Mouse (Mus musculus): ENCODE measurements around the gene Trim14. TPM values are rescaled to one million over a fixed set of nuclear protein-coding genes. Genes with fewer than 3 reads are reported as not detected.
A peak's percentile ranks its signal among the peaks of the same experiment; 100 is the strongest.

Trim14 gene
- polyA plus RNA-seq, 2 experiments, result 2.5 to 3.3 TPM

DNA sequence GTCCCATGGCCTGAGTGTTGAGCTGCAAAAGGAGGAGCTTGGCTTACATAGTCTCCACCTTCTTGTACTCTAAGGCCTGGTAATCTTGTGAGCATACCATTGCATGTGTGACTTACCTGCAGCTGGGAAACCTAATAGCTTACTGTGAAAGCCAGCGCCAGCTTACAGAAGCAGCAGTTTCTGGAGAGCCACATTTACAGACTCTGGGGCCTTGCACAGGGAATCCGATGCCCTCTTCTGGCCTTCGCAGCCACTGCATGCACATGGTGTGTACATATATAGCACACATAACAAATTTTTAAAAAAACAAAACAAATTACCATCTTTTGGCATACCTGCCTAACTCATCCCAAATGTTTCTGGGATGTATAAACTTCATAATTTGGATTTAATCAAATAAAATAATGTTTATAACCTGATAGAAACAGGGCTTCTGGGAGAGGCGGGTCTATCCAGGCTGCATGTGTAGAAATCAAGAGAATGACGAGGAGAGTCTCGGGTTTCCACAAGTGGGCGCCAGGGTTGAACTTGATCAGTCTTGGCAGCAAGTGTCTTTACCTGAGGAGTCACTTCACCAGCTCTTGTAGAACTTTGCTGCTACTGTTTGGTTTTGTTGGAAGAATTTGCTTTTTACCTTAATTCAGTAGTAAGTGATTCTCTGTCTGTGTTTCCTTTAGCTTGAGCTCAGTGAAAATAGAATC lies 72.7 kb downstream of the Trim14 start:
- Histone ChIP-seq H3K4me2 (replicated peaks; ENCODE audit: low read depth, low read length, severe bottlenecking) (no peak overlapping the region), H3K27me3 (ENCODE audit: control insufficient read depth, insufficient read depth, low read length) (no peaks in the 10 kb centered on the region), H3K4me3 (replicated peaks; ENCODE audit: low read length) (no peak overlapping the region), H3K4me1 (ENCODE audit: control insufficient read depth, insufficient read depth, low read length) (no peaks in the 10 kb centered on the region), H3K36me3 (ENCODE audit: control insufficient read depth, insufficient read depth, low read length) (peaks cover 83% of the 10 kb centered on the region), H3K9ac (ENCODE audit: low read depth, low read length, severe bottlenecking) (no peak overlapping the region), H3K9me3 (ENCODE audit: control insufficient read depth, low read length) (no peaks in the 10 kb centered on the region), H3K27ac (replicated peaks; ENCODE audit: low read depth, low read length) (no peak overlapping the region)
- TF ChIP-seq POLR2A (IDR thresholded peaks at IDR 0.05; ENCODE audit: borderline replicate concordance, extremely low read depth, insufficient read depth, insufficient read length), result no peak
- peak; percentile 50; the same call in 1 of the 2 replicates for ATAC-seq (ENCODE audit: low FRiP score, low read depth)
- 75% methylated on average over 7 of the region's 7 CpGs for WGBS
- no peak for DNase-seq (ENCODE audit: low spot score)

DNA sequence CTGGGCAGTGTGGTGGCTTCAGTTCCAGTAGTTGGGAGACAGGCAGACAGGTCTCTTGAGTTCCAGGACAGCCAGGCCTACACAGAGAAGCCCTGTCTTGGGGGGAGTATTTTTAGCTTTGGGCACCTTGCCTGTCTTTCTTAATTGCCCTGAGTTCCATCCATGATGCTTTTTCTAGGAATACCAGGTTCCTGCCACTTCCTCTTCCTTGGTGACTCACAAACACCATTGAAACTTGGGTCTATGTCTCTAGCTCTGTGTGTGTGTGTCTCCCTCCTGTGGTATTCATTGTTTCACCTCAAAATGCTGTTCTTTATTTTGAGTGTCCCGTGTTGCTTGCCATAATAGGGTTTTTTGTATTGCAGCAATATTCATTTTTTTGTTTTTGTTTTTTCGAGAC lies 77.5 kb downstream of the Trim14 start:
- H3K9me3 ChIP-seq (ENCODE audit: control insufficient read depth, low read length), result no peaks in the 10 kb centered on the region
- DNase-seq (ENCODE audit: low spot score) (no peak), ATAC-seq (ENCODE audit: low FRiP score, low read depth) (no peak)
- 97% methylated on average over 2 of the region's 2 CpGs for WGBS
- no peak for TF ChIP-seq POLR2A (IDR thresholded peaks at IDR 0.05; ENCODE audit: borderline replicate concordance, extremely low read depth, insufficient read depth, insufficient read length)
- no peak overlapping the region for H3K27ac ChIP-seq (replicated peaks; ENCODE audit: low read depth, low read length)
- no peak overlapping the region for H3K4me3 ChIP-seq (replicated peaks; ENCODE audit: low read length)
- peaks cover 34% of the 10 kb centered on the region for H3K36me3 ChIP-seq (ENCODE audit: control insufficient read depth, insufficient read depth, low read length)
- no peak overlapping the region for H3K4me2 ChIP-seq (replicated peaks; ENCODE audit: low read depth, low read length, severe bottlenecking)
- H3K9ac ChIP-seq (ENCODE audit: low read depth, low read length, severe bottlenecking), result no peak overlapping the region
- peaks cover 7% of the 10 kb centered on the region for H3K4me1 ChIP-seq (ENCODE audit: control insufficient read depth, insufficient read depth, low read length)
- H3K27me3 ChIP-seq (ENCODE audit: control insufficient read depth, insufficient read depth, low read length), result no peaks in the 10 kb centered on the region

DNA sequence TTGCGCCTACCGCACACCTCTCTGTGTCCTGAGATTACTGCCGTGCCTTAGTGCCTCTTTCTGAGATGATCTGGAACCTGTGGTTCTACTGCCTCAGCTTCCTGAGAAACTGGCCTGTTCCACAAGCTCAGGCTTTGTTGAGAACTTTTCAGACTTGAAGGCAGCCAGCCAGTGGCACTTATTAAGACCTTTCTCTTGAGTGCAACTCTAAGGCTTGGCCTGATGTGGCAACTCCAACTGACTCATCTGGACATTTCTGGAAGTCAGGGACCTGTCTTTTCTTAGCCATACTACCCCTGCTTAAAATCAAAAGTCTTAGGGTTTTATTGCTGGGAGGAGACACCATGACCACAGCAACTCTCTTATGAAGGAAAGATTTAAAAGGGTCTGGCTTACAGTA lies 78.8 kb downstream of the Trim14 start:
- Histone ChIP-seq H3K4me1 (ENCODE audit: control insufficient read depth, insufficient read depth, low read length) (peaks cover 17% of the 10 kb centered on the region), H3K4me3 (replicated peaks; ENCODE audit: low read length) (no peak overlapping the region), H3K9ac (ENCODE audit: low read depth, low read length, severe bottlenecking) (no peak overlapping the region), H3K27ac (replicated peaks; ENCODE audit: low read depth, low read length) (no peak overlapping the region), H3K27me3 (ENCODE audit: control insufficient read depth, insufficient read depth, low read length) (no peaks in the 10 kb centered on the region), H3K4me2 (replicated peaks; ENCODE audit: low read depth, low read length, severe bottlenecking) (no peak overlapping the region), H3K9me3 (ENCODE audit: control insufficient read depth, low read length) (no peaks in the 10 kb centered on the region), H3K36me3 (ENCODE audit: control insufficient read depth, insufficient read depth, low read length) (peaks cover 22% of the 10 kb centered on the region)
- DNase-seq (ENCODE audit: low spot score) (no peak), ATAC-seq (ENCODE audit: low FRiP score, low read depth) (no peak)
- 89% methylated on average over 3 of the region's 3 CpGs for WGBS
- no peak for TF ChIP-seq POLR2A (IDR thresholded peaks at IDR 0.05; ENCODE audit: borderline replicate concordance, extremely low read depth, insufficient read depth, insufficient read length)

- no peaks in the 10 kb centered on the region for H3K27me3 ChIP-seq (ENCODE audit: control insufficient read depth, insufficient read depth, low read length)
- H3K9me3 ChIP-seq (ENCODE audit: control insufficient read depth, low read length), result no peaks in the 10 kb centered on the region
- H3K4me3 ChIP-seq (replicated peaks; ENCODE audit: low read length), result no peak overlapping the region
- H3K4me1 ChIP-seq (ENCODE audit: control insufficient read depth, insufficient read depth, low read length), result peaks cover 17% of the 10 kb centered on the region
- H3K4me2 ChIP-seq (replicated peaks; ENCODE audit: low read depth, low read length, severe bottlenecking), result no peak overlapping the region
- H3K27ac ChIP-seq (replicated peaks; ENCODE audit: low read depth, low read length), result no peak overlapping the region
- 60% methylated on average over 4 of the region's 4 CpGs for WGBS
- DNase-seq (ENCODE audit: low spot score) (no peak), ATAC-seq (ENCODE audit: low FRiP score, low read depth) (no peak)
- no peak overlapping the region for H3K9ac ChIP-seq (ENCODE audit: low read depth, low read length, severe bottlenecking)
- H3K36me3 ChIP-seq (ENCODE audit: control insufficient read depth, insufficient read depth, low read length), result peaks cover 18% of the 10 kb centered on the region
- TF ChIP-seq POLR2A (IDR thresholded peaks at IDR 0.05; ENCODE audit: borderline replicate concordance, extremely low read depth, insufficient read depth, insufficient read length), result no peak
Measured at GRCm38 (mm10) chr4:46456762-46457161, 79.2 kb downstream of the Trim14 start.

DNA sequence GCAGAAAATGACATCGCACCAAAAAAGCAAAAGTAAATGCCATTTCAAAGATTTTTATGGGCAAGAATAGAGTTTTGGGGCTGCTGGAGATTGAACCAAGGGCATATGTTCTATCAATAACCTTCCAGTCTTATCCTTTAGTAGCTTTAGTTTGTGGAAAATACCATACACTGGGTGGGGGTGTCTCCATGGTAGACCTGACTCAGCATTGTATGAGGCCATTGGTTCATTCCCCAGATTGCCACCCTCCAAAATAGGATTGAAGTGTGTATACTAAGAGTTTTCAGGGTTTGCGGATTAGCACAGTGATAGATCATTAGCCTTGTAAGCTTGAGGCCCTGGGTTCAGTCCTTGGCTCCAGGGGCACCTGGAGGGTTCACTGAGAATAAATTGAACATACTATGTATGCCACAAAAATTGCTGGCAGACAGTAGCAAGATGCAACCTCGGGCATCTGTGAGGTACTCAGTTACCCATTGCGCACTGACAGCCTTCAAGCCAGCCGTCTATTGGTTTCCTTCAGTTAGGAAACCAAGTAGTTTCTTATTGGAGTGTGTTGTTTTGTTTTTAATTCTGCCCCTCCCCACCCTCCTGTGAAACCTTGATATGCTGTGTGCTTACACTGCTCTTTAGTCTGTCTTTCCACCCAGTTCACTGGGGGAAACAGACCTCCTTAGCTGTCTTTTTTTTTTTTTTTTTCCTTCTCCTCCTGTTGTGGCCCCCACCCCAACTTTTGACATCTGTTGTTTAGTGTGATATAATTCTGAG lies 81.7 kb downstream of the Trim14 start:
- 79% methylated on average over 5 of the region's 5 CpGs for WGBS
- Histone ChIP-seq H3K4me3 (replicated peaks; ENCODE audit: low read length) (no peak overlapping the region), H3K4me1 (ENCODE audit: control insufficient read depth, insufficient read depth, low read length) (peaks cover 17% of the 10 kb centered on the region), H3K9me3 (ENCODE audit: control insufficient read depth, low read length) (no peaks in the 10 kb centered on the region), H3K27me3 (ENCODE audit: control insufficient read depth, insufficient read depth, low read length) (no peaks in the 10 kb centered on the region), H3K9ac (ENCODE audit: low read depth, low read length, severe bottlenecking) (no peak overlapping the region), H3K36me3 (ENCODE audit: control insufficient read depth, insufficient read depth, low read length) (no peaks in the 10 kb centered on the region; the same call in 1 of the 2 replicates), H3K4me2 (replicated peaks; ENCODE audit: low read depth, low read length, severe bottlenecking) (0 out of 2 replicates have a peak overlapping the region, but pooled peaks have one; percentile 4), H3K27ac (replicated peaks; ENCODE audit: low read depth, low read length) (no peak overlapping the region)
- no peak for TF ChIP-seq POLR2A (IDR thresholded peaks at IDR 0.05; ENCODE audit: borderline replicate concordance, extremely low read depth, insufficient read depth, insufficient read length)
- ATAC-seq (ENCODE audit: low FRiP score, low read depth) (no peak), DNase-seq (ENCODE audit: low spot score) (no peak)
